Mouse (Mus musculus) hematopoietic stem cell, adult 5-6 weeks (primary cell): ENCODE results near the gene Nav2. TPM values are rescaled to one million over a fixed set of nuclear protein-coding genes. Genes with fewer than 3 reads are reported as not detected.

Experiments
- ATAC-seq, 2 experiments: fragments of 125-278 bp in 1 of 2; replicated peaks in 1 of 2; 2 replicates each; pipeline ENCODE4 v1.8.0; 2016 to 2017; ENCODE audit warnings: inconsistent platforms in 2 of 2, mild to moderate bottlenecking in 2 of 2, moderate number of reproducible peaks in 2 of 2, low read depth in 1 of 2, moderate TSS enrichment in 1 of 2; ENCODE audit not compliant: low FRiP score in 2 of 2, poor library complexity in 2 of 2, severe bottlenecking in 2 of 2, insufficient read depth in 1 of 2, low TSS enrichment in 1 of 2
- total RNA-seq: library from RNA; stranded (forward); fragments of 172-1452, 232-1000 nt; gene quantifications from 2 replicates; pipeline ENCODE4 v1.2.3, GENCODE M21; 2017

Gene Nav2
- total RNA-seq, 1 experiment from 2014 or later, result 7.4 TPM

- ATAC-seq, result no peak
These were observed 666.7 kb downstream of the Nav2 start for GRCm38 (mm10) chr7:49575226-49575625.

- no peak for ATAC-seq
These were observed 668.6 kb downstream of the Nav2 start for GRCm38 (mm10) chr7:49577096-49577495.

GRCm38 (mm10) chr7:49581951-49582350, 673.4 kb downstream of the Nav2 start:
- no peak for ATAC-seq

DNA sequence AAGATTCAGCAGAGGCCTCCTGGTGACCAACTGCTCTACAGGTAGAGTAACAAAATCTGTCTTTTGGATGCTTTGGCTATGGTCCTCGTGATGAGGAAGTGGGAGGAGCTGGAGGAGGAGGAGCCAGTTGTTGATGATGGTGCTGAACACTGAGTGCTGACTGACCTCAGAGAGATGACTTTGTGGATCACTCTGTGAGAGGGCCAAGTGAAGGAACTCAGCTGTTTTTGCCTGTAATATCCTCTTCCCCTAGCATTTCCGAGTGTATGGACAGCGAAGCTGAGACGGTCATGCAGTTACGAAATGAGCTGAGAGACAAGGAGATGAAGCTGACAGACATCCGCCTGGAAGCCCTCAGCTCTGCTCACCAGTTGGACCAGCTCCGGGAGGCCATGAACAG, 674.0 kb downstream of the Nav2 start:
- ATAC-seq, result peak in 1 of 2 experiments; percentile 26; a peak in 1 of 4 replicates

- no peak for ATAC-seq
These were observed 674.7 kb downstream of the Nav2 start for GRCm38 (mm10) chr7:49583176-49583575.

GRCm38 (mm10) chr7:49586530-49587120, 678.1 kb downstream of the Nav2 start:
- no peak for ATAC-seq

- ATAC-seq, result no peak
These were observed 681.1 kb downstream of the Nav2 start for GRCm38 (mm10) chr7:49589635-49590034.

DNA sequence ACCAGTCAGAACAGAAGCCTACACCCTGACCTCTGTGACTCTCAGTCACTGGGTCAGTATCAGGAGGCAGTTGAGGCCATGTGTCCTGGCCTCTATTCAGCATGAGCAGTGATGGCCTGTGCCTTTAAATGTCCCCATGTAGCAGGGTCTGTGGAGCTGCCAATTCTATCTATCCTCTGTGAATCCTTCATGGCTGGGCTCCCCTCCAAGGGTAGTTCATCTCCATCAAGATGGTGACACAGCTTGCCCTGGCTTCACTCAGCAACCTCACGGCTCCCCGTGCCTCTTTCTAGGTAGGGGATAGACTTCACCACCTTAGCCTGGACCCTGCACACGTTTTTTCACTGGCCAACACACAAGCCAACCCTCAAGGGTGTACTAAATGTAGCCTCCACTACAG, 689.3 kb downstream of the Nav2 start:
- no peak for ATAC-seq

DNA sequence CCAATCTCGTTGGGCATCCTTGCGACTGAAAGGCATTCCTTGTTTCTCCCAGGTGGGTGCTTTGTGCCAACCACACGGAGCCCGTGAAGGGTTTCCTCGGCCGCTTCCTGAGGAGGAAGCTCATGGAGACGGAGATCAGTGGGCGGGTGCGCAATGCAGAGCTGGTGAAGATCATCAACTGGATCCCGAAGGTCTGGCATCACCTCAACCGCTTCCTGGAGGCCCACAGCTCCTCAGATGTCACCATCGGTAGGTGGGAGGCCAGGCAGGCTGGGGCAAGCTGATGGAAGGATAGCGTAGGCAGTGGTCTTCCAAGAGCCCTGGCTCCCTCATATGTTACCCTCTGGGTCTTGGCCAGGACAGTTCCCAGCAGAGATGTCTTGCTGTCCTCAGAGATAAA, 689.7 kb downstream of the Nav2 start:
- ATAC-seq, result no peak

DNA sequence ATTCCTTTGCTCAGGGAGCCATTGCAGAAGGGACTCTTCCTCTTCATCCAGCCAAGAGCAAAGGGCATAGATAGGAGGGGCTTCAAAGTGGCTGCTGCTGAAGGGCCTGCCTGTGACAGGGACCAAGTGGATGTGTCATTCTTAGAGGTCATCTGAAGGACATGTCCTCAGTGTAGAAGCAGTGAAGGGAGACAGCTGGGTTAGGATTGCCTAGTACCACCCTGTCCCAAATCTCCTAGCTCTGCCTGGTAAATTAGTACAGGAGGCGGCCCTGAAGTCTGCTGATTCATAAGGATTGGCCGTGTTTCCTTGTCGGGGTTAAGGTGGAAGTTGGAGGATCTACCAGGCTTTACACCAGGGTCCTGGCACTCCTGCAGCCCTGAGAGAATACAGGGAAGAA, 691.4 kb downstream of the Nav2 start:
- ATAC-seq, result no peak

DNA sequence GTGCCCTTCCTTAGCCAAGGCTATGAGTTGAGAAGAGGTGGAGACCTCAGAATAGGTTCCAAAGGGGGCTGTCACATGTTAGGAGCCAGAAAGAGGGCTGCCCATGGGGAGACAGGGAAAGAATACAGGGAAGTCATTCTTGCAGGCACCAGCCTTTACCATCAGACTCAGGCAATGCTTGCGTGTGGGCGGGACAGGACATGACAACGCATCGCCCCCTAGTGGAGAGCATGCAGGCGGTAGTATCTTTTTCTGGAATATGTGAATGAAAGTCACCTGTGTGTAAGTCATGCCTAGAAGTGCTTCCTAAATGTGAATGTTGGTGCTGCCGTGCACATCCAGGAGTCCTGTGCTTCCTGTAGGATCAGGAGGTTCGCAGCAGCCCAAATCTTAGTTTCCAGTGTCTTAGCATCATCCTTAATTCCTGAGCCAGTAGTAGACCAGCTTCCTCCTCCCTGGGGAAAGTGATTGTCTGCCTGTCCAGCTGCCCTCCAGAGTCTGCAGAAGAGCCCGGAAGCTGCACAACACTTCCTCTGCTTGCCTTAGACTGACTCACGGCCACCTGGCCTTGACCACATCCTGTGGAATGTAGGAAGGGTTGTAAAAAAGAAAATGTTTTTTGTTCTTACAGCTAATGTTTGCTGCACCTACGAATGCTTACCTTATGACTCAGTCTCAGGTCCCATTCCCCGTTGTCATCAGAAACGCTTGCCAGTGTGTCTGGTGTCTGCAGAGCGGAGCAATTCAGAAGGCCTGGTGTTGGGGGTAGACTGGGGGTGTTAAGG, 692.9 kb downstream of the Nav2 start:
- ATAC-seq, result peak; percentile 78 to 82

GRCm38 (mm10) chr7:49604244-49604643, 695.7 kb downstream of the Nav2 start:
- ATAC-seq, result no peak

DNA sequence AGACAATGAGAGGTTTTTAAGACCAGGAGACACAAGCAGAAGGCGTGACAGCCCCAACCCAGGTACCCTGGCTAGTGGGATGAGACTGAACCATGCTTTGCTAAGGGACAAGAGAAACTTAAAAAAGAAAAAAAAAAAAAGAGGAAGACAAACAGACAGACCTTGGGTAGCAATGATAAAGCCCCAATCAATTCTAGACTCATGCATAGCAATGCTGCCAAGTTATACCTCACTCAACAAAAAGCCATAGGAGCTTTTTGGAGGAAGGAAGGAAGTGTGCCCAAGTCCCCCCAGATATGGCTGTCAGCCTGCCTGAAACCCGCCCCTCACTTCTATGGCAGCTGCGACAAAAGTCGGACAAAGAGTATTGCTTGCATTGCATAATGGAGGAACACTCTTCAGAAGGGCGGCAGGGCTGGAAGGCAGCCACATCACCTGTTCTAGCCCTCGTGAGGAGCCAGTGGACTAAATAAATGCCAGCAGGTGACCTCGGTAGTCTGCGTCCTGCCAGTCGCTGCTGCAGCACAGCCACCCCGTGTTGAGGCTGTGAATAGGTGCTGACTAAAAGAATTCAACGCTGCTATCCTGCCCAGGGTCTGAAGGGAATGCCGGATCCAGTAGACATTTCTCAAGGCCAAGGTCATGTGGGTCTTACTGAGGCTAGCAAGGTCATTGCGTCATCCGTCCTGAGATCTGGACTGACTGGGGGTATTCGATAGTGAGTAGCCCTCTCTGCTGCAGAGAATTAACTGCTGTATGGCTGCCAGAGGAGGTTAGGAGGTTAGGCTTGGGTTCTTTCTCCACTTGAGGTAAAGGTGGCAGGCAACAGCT, 696.7 kb downstream of the Nav2 start:
- no peak for ATAC-seq

DNA sequence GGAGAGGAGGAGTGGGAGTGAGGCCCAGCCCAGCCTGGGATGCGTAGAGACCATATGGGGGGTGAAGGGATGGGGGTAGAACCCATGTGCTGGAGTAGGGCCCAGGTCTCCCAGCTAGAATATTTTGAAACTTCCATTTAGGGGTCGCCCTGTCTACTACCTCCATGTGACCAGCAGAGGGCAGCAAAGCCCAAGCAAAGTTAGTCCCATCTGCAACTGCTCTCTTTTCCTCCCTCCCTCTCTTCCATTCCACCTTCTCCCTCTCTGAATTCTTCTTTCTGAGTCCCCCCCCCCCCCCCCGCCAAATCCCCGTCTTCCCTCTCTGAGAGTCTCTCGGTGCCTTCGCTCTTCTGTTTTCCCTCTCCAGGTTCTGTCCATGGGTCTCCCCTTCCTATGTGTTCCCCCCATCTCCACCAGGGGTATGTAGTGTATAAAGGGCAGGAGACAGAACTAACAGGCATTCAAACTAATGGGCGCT, 707.8 kb downstream of the Nav2 start:
- ATAC-seq, result peak; percentile 71 to 73

- no peak for ATAC-seq
These were observed 708.6 kb downstream of the Nav2 start for GRCm38 (mm10) chr7:49617087-49617486.

GRCm38 (mm10) chr7:49620160-49620559, 711.6 kb downstream of the Nav2 start:
- no peak for ATAC-seq

GRCm38 (mm10) chr7:49631885-49632284, 723.4 kb downstream of the Nav2 start:
- no peak for ATAC-seq

- ATAC-seq, result no peak
These were observed 723.9 kb downstream of the Nav2 start for GRCm38 (mm10) chr7:49632391-49632790.
